Mouse (Mus musculus): ENCODE data around the gene D5Ertd579e. TPM values are rescaled to one million over a fixed set of nuclear protein-coding genes. Genes with fewer than 3 reads are reported as not detected.
A peak's percentile ranks its signal among the peaks of the same experiment; 100 is the strongest.

The D5Ertd579e gene
- polyA plus RNA-seq, 1 experiment, result 8.6 TPM

DNA sequence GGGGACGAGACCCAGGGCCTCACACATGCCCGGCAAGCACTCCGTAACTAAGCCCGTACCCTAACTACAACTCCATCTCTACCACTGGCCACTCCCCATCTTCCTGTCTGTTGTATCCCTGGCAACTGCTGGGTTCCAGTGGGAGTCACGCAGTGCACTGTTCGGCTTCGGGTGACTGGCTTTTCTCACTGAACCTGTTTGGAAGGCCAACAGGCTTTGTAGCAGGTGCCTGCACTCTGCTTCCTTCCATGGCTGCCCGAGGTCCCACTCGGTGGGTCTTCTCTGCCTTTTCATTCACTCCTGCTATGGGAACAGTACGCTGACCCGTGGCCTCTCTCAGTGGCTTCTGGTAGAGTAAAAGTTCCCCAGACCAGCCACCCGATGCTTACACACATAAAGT lies 30.0 kb upstream of the D5Ertd579e start:
- Histone ChIP-seq H3K27me3 (ENCODE audit: control insufficient read depth, insufficient read depth, insufficient read length) (no peaks in the 10 kb centered on the region), H3ac (ENCODE audit: control insufficient read depth, insufficient read length, low read depth) (no peak overlapping the region), H3K36me3 (ENCODE audit: control insufficient read depth, insufficient read depth) (no peaks in the 10 kb centered on the region), H3K4me3 (ENCODE audit: insufficient read depth, poor library complexity, severe bottlenecking) (no peak overlapping the region), H3K79me3 (ENCODE audit: low read depth) (no peaks in the 10 kb centered on the region), H3K79me2 (ENCODE audit: control insufficient read depth, insufficient read depth) (no peaks in the 10 kb centered on the region)
- TF ChIP-seq CEBPB (IDR thresholded peaks at IDR 0.05; ENCODE audit: low read depth) (no peak), MYOG (IDR thresholded peaks at IDR 0.05; ENCODE audit: control insufficient read depth, extremely low read depth, insufficient read length) (no peak), FOSL1 (IDR thresholded peaks at IDR 0.05; ENCODE audit: insufficient read depth, low read length, poor library complexity, severe bottlenecking) (no peak), MYOD1 (IDR thresholded peaks at IDR 0.05; ENCODE audit: control insufficient read depth, insufficient read length, low read depth) (no peak), CTCF (IDR thresholded peaks at IDR 0.05; ENCODE audit: control insufficient read depth, insufficient read depth, insufficient read length) (no peak), MAX (IDR thresholded peaks at IDR 0.05) (no peak), USF1 (IDR thresholded peaks at IDR 0.05; ENCODE audit: low read depth) (no peak)

DNA sequence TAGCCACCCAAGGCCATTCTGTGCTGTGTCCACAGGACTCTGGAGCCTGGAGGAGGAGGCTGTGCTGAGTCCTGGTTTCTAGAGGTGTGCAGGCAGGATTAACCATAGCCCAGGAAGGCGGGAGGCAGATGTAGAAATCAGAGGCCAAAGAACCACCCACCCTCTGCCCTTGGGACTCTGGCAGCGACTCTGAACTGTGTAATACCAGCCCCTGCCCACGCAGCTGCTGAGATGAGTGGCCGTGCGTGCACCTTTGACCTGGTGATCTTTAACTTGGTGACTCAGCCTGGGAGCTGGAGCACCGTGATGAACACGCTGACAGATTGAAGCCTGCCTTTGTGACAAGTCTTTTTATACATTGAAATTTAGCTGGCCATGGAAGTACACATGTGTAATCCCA lies 28.4 kb upstream of the D5Ertd579e start:
- no peaks in the 10 kb centered on the region for H3K79me2 ChIP-seq (ENCODE audit: control insufficient read depth, insufficient read depth)
- no peak overlapping the region for H3K4me3 ChIP-seq (ENCODE audit: insufficient read depth, poor library complexity, severe bottlenecking)
- H3K36me3 ChIP-seq (ENCODE audit: control insufficient read depth, insufficient read depth), result no peaks in the 10 kb centered on the region
- TF ChIP-seq MYOG (IDR thresholded peaks at IDR 0.05; ENCODE audit: control insufficient read depth, extremely low read depth, insufficient read length) (no peak), CTCF (IDR thresholded peaks at IDR 0.05; ENCODE audit: control insufficient read depth, insufficient read depth, insufficient read length) (no peak), MAX (IDR thresholded peaks at IDR 0.05) (peak; percentile 57), FOSL1 (IDR thresholded peaks at IDR 0.05; ENCODE audit: insufficient read depth, low read length, poor library complexity, severe bottlenecking) (peak; percentile 53), USF1 (IDR thresholded peaks at IDR 0.05; ENCODE audit: low read depth) (no peak), MYOD1 (IDR thresholded peaks at IDR 0.05; ENCODE audit: control insufficient read depth, insufficient read length, low read depth) (peak; percentile 57), CEBPB (IDR thresholded peaks at IDR 0.05; ENCODE audit: low read depth) (no peak)
- no peak overlapping the region for H3ac ChIP-seq (ENCODE audit: control insufficient read depth, insufficient read length, low read depth)
- no peaks in the 10 kb centered on the region for H3K27me3 ChIP-seq (ENCODE audit: control insufficient read depth, insufficient read depth, insufficient read length)
- H3K79me3 ChIP-seq (ENCODE audit: low read depth), result no peaks in the 10 kb centered on the region

DNA sequence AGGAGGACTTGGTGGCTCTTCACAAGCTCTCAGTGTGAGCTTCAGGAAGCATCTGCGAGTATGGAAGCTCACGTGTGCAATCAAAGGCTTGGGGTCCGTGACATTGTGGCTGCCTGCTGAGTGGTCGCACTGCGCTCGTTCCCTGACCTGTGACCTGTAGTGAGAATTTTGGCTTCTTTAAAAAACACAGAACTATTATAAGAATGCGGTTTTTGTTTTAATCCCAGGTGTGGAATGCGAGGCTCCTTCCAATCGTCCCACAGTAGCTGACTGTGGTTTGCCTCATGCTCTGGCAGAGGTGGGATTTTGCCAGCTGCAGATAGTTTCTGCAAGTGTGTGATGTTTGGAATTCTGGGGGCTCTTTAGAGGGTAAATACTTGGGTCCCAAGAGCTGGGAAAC lies 27.5 kb upstream of the D5Ertd579e start:
- TF ChIP-seq MAX (IDR thresholded peaks at IDR 0.05) (no peak), MYOD1 (IDR thresholded peaks at IDR 0.05; ENCODE audit: control insufficient read depth, insufficient read length, low read depth) (no peak), FOSL1 (IDR thresholded peaks at IDR 0.05; ENCODE audit: insufficient read depth, low read length, poor library complexity, severe bottlenecking) (no peak), CTCF (IDR thresholded peaks at IDR 0.05; ENCODE audit: control insufficient read depth, insufficient read depth, insufficient read length) (no peak), MYOG (IDR thresholded peaks at IDR 0.05; ENCODE audit: control insufficient read depth, extremely low read depth, insufficient read length) (no peak), CEBPB (IDR thresholded peaks at IDR 0.05; ENCODE audit: low read depth) (no peak), USF1 (IDR thresholded peaks at IDR 0.05; ENCODE audit: low read depth) (no peak)
- H3K79me2 ChIP-seq (ENCODE audit: control insufficient read depth, insufficient read depth), result no peaks in the 10 kb centered on the region
- no peak overlapping the region for H3K4me3 ChIP-seq (ENCODE audit: insufficient read depth, poor library complexity, severe bottlenecking)
- no peaks in the 10 kb centered on the region for H3K79me3 ChIP-seq (ENCODE audit: low read depth)
- no peaks in the 10 kb centered on the region for H3K27me3 ChIP-seq (ENCODE audit: control insufficient read depth, insufficient read depth, insufficient read length)
- no peaks in the 10 kb centered on the region for H3K36me3 ChIP-seq (ENCODE audit: control insufficient read depth, insufficient read depth)
- H3ac ChIP-seq (ENCODE audit: control insufficient read depth, insufficient read length, low read depth), result no peak overlapping the region

DNA sequence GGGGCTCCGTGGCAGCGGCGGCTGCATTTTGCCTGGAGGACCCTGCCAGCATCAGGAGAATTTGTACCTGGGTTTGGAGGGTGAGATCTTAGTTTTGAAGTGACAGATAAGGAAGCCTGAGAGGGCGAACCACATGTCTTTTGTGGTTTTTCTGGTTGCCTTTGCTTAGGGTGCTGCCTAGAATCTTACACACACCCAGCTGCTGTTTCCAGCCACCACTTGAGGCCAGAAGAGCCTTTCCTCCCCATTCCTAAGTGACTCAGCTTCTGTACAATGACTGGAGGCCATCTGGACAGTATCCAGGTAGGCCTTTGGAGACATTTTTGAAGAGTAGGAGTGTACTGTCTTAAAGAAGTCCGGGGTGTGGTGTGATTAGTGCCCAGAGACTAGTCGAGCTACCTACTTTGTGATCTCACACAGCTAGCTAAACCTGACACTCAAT lies 26.6 kb upstream of the D5Ertd579e start:
- H3K79me3 ChIP-seq (ENCODE audit: low read depth), result no peaks in the 10 kb centered on the region
- no peak overlapping the region for H3K4me3 ChIP-seq (ENCODE audit: insufficient read depth, poor library complexity, severe bottlenecking)
- no peak overlapping the region for H3ac ChIP-seq (ENCODE audit: control insufficient read depth, insufficient read length, low read depth)
- TF ChIP-seq CEBPB (IDR thresholded peaks at IDR 0.05; ENCODE audit: low read depth) (no peak), MAX (IDR thresholded peaks at IDR 0.05) (peak; percentile 69), USF1 (IDR thresholded peaks at IDR 0.05; ENCODE audit: low read depth) (peak; percentile 55), MYOD1 (IDR thresholded peaks at IDR 0.05; ENCODE audit: control insufficient read depth, insufficient read length, low read depth) (peak; percentile 54), FOSL1 (IDR thresholded peaks at IDR 0.05; ENCODE audit: insufficient read depth, low read length, poor library complexity, severe bottlenecking) (peak; percentile 65), CTCF (IDR thresholded peaks at IDR 0.05; ENCODE audit: control insufficient read depth, insufficient read depth, insufficient read length) (no peak), MYOG (IDR thresholded peaks at IDR 0.05; ENCODE audit: control insufficient read depth, extremely low read depth, insufficient read length) (no peak)
- H3K36me3 ChIP-seq (ENCODE audit: control insufficient read depth, insufficient read depth), result no peaks in the 10 kb centered on the region
- no peaks in the 10 kb centered on the region for H3K27me3 ChIP-seq (ENCODE audit: control insufficient read depth, insufficient read depth, insufficient read length)
- no peaks in the 10 kb centered on the region for H3K79me2 ChIP-seq (ENCODE audit: control insufficient read depth, insufficient read depth)

DNA sequence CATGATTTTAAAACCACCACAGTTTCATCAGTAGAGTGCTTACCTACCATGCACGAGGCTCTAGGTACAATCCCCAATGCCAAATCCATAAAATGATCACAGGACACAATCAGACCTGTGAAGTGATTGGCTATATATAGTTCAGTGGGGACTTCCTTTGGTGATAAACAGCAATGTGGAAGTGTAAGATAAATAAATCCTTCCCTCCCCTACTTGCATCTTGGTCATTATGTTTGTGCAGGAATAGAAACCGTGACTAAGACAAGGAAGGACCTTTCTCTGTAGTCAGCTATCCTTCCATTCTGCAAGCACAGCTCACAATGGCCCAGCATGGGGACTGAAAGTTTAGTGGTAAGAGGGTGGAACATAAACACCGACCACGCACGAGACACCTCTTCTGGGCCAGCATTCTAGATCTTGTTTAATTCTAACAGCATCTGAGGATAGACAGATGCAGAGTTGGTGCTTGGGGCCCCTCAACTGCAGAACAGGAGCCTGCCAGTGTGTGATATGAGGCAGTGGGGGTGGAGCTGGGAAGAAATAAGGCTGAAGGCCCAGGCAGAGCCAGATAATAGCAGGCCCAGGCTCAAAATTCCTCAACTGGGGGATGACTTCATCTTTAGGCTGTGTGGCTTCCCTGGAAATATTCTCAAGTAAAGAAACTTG lies 25.0 kb upstream of the D5Ertd579e start:
- H3K27me3 ChIP-seq (ENCODE audit: control insufficient read depth, insufficient read depth, insufficient read length), result no peaks in the 10 kb centered on the region
- TF ChIP-seq CTCF (IDR thresholded peaks at IDR 0.05; ENCODE audit: control insufficient read depth, insufficient read depth, insufficient read length) (no peak), MYOG (IDR thresholded peaks at IDR 0.05; ENCODE audit: control insufficient read depth, extremely low read depth, insufficient read length) (no peak)
- no peaks in the 10 kb centered on the region for H3K79me3 ChIP-seq (ENCODE audit: low read depth)
- no peaks in the 10 kb centered on the region for H3K36me3 ChIP-seq (ENCODE audit: control insufficient read depth, insufficient read depth)
- no peak overlapping the region for H3ac ChIP-seq (ENCODE audit: control insufficient read depth, insufficient read length, low read depth)
- H3K79me2 ChIP-seq (ENCODE audit: control insufficient read depth, insufficient read depth), result no peaks in the 10 kb centered on the region
- no peak overlapping the region for H3K4me3 ChIP-seq (ENCODE audit: insufficient read depth, poor library complexity, severe bottlenecking)

DNA sequence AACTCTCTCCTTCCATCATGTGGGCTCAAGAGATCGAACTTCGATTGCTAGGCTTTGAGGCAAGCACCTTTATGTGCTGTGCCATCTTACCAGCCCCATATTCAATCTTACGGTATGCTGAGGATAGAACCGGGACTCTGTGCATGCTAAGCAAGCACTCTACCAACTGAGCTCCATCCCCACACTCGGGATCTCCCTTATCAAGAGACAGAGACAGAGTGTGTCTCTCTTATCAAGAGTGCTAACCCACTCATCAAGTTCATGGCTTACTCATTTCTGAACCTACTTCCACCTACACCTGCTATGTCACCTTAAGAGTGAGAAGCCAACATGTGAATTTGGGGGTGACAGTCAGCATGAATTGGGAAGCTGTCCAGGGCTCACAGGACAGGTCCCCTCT lies 24.4 kb upstream of the D5Ertd579e start:
- Histone ChIP-seq H3K79me2 (ENCODE audit: control insufficient read depth, insufficient read depth) (no peaks in the 10 kb centered on the region), H3ac (ENCODE audit: control insufficient read depth, insufficient read length, low read depth) (no peak overlapping the region), H3K79me3 (ENCODE audit: low read depth) (no peaks in the 10 kb centered on the region), H3K36me3 (ENCODE audit: control insufficient read depth, insufficient read depth) (no peaks in the 10 kb centered on the region), H3K27me3 (ENCODE audit: control insufficient read depth, insufficient read depth, insufficient read length) (no peaks in the 10 kb centered on the region), H3K4me3 (ENCODE audit: insufficient read depth, poor library complexity, severe bottlenecking) (no peak overlapping the region)
- TF ChIP-seq MYOG (IDR thresholded peaks at IDR 0.05; ENCODE audit: control insufficient read depth, extremely low read depth, insufficient read length) (no peak), CEBPB (IDR thresholded peaks at IDR 0.05; ENCODE audit: low read depth) (no peak), MYOD1 (IDR thresholded peaks at IDR 0.05; ENCODE audit: control insufficient read depth, insufficient read length, low read depth) (no peak), USF1 (IDR thresholded peaks at IDR 0.05; ENCODE audit: low read depth) (no peak), CTCF (IDR thresholded peaks at IDR 0.05; ENCODE audit: control insufficient read depth, insufficient read depth, insufficient read length) (no peak), FOSL1 (IDR thresholded peaks at IDR 0.05; ENCODE audit: insufficient read depth, low read length, poor library complexity, severe bottlenecking) (no peak), MAX (IDR thresholded peaks at IDR 0.05) (no peak)

All from C2C12 (cell line).